Mouse (Mus musculus): ENCODE results near the gene Nfib. TPM values are rescaled to one million over a fixed set of nuclear protein-coding genes. Genes with fewer than 3 reads are reported as not detected.

Gene Nfib
- polyA plus RNA-seq, 1 experiment from 2014 or later = 27.3 TPM

GRCm38 (mm10) chr4:82541894-82542510 is 163.5 kb downstream of the Nfib start:
- TF ChIP-seq CTCF (IDR thresholded peaks at IDR 0.05) = peak; percentile 74
- H3K27me3 ChIP-seq = no peaks in the 10 kb centered on the region
- no peak for DNase-seq (ENCODE audit: low read depth, low spot score)
- ChIA-PET POLR2A (no interaction called here), CTCF (interaction anchor here (0.6 to 1.7 kb wide), 23 partner anchors 8 to 1094 kb away, joined by 3 to 6 read pairs (median 3); no protein-coding TSS in a partner anchor)
- ATAC-seq = peak; percentile 73
- in situ Hi-C loops (cut with MboI; ENCODE audit: low pct_unique_long_range_greater_than_20kb) = loop anchor here (5.0 to 25.0 kb wide), 2 partner anchors 580 to 975 kb away; no protein-coding TSS in a partner anchor

- no peaks in the 10 kb centered on the region for H3K27me3 ChIP-seq
- in situ Hi-C loops (cut with MboI; ENCODE audit: low pct_unique_long_range_greater_than_20kb) = loop anchor here (5.0 to 25.0 kb wide), 2 partner anchors 578 to 973 kb away; no protein-coding TSS in a partner anchor
- POLR2A ChIA-PET = no interaction called here
- no peak for TF ChIP-seq CTCF (IDR thresholded peaks at IDR 0.05)
- no peak for DNase-seq (ENCODE audit: low read depth, low spot score)
- CTCF ChIA-PET = interaction anchor here (1.1 to 1.4 kb wide), 2 partner anchors 10 to 30 kb away, joined by 3 to 4 read pairs; no protein-coding TSS in a partner anchor
- ATAC-seq = no peak
Observed at GRCm38 (mm10) chr4:82540466-82540990, 165.0 kb downstream of the Nfib start.

GRCm38 (mm10) chr4:82540048-82540410 is 165.5 kb downstream of the Nfib start:
- ATAC-seq = no peak
- no peak for TF ChIP-seq CTCF (IDR thresholded peaks at IDR 0.05)
- no peaks in the 10 kb centered on the region for H3K27me3 ChIP-seq
- ChIA-PET CTCF (no interaction called here), POLR2A (no interaction called here)
- in situ Hi-C loops (cut with MboI; ENCODE audit: low pct_unique_long_range_greater_than_20kb) = loop anchor here (5.0 to 25.0 kb wide), 2 partner anchors 578 to 973 kb away; no protein-coding TSS in a partner anchor
- DNase-seq (ENCODE audit: low read depth, low spot score) = no peak

GRCm38 (mm10) chr4:82539406-82540047 is 166.0 kb downstream of the Nfib start:
- in situ Hi-C loops (cut with MboI; ENCODE audit: low pct_unique_long_range_greater_than_20kb) = loop anchor here (5.0 to 25.0 kb wide), 2 partner anchors 577 to 972 kb away; no protein-coding TSS in a partner anchor
- ATAC-seq (no peak), DNase-seq (ENCODE audit: low read depth, low spot score) (no peak)
- ChIA-PET CTCF (no interaction called here), POLR2A (no interaction called here)
- H3K27me3 ChIP-seq = no peaks in the 10 kb centered on the region
- no peak for TF ChIP-seq CTCF (IDR thresholded peaks at IDR 0.05)

- ATAC-seq (no peak), DNase-seq (ENCODE audit: low read depth, low spot score) (no peak)
- TF ChIP-seq CTCF (IDR thresholded peaks at IDR 0.05) = no peak
- CTCF ChIA-PET = no interaction called here
- no peaks in the 10 kb centered on the region for H3K27me3 ChIP-seq
- in situ Hi-C loops (cut with MboI; ENCODE audit: low pct_unique_long_range_greater_than_20kb) = loop anchor here (25.0 kb wide), 1 partner anchor 577 kb away; no protein-coding TSS in a partner anchor
- POLR2A ChIA-PET = no interaction called here
Observed at GRCm38 (mm10) chr4:82538815-82539214, 166.7 kb downstream of the Nfib start.

- TF ChIP-seq CTCF (IDR thresholded peaks at IDR 0.05) = no peak
- H3K27me3 ChIP-seq = no peaks in the 10 kb centered on the region
- ChIA-PET CTCF (no interaction called here), POLR2A (no interaction called here)
- in situ Hi-C loops (cut with MboI; ENCODE audit: low pct_unique_long_range_greater_than_20kb) = loop anchor here (25.0 kb wide), 1 partner anchor 576 kb away; no protein-coding TSS in a partner anchor
- DNase-seq (ENCODE audit: low read depth, low spot score) (no peak), ATAC-seq (no peak)
Observed at GRCm38 (mm10) chr4:82538069-82538811, 167.3 kb downstream of the Nfib start.

GRCm38 (mm10) chr4:82537279-82537967 is 168.1 kb downstream of the Nfib start:
- no peaks in the 10 kb centered on the region for H3K27me3 ChIP-seq
- CTCF ChIA-PET = no interaction called here
- in situ Hi-C loops (cut with MboI; ENCODE audit: low pct_unique_long_range_greater_than_20kb) = loop anchor here (25.0 kb wide), 1 partner anchor 575 kb away; no protein-coding TSS in a partner anchor
- DNase-seq (ENCODE audit: low read depth, low spot score) (no peak), ATAC-seq (no peak)
- no peak for TF ChIP-seq CTCF (IDR thresholded peaks at IDR 0.05)
- POLR2A ChIA-PET = no interaction called here

GRCm38 (mm10) chr4:82536435-82537278 is 168.9 kb downstream of the Nfib start:
- CTCF ChIA-PET = no interaction called here
- ATAC-seq = no peak
- no peaks in the 10 kb centered on the region for H3K27me3 ChIP-seq
- DNase-seq (ENCODE audit: low read depth, low spot score) = no peak
- POLR2A ChIA-PET = no interaction called here
- no peak for TF ChIP-seq CTCF (IDR thresholded peaks at IDR 0.05)
- in situ Hi-C loops (cut with MboI; ENCODE audit: low pct_unique_long_range_greater_than_20kb) = loop anchor here (25.0 kb wide), 1 partner anchor 574 kb away; no protein-coding TSS in a partner anchor

GRCm38 (mm10) chr4:82535606-82536434 is 169.7 kb downstream of the Nfib start:
- ATAC-seq (no peak), DNase-seq (ENCODE audit: low read depth, low spot score) (no peak)
- ChIA-PET POLR2A (no interaction called here), CTCF (no interaction called here)
- H3K27me3 ChIP-seq = no peaks in the 10 kb centered on the region
- in situ Hi-C loops (cut with MboI; ENCODE audit: low pct_unique_long_range_greater_than_20kb) = loop anchor here (25.0 kb wide), 1 partner anchor 574 kb away; no protein-coding TSS in a partner anchor
- no peak for TF ChIP-seq CTCF (IDR thresholded peaks at IDR 0.05)

Measured in Patski (cell line).